Mouse (Mus musculus): ENCODE measurements around the gene Map3k6.

DNA sequence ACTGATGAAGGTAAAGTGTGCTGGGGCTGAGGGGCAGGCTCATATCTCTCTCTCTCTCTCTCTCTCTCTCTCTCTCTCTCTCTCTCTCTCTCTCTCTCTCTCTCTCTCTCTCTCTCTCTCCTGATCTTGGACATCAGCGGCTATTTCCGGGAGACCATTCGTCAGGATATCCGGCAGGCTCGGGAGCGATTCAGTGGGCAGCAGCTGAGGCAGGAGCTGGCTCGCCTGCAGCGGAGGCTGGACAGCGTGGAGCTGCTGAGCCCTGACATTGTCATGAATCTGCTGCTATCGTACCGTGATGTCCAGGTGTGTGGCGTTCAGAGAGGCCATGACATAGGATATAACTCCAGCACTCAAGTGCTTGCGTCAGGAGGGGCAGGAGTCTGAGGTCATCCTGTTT lies 2.9 kb downstream of the Map3k6 start:
- no peak for TF ChIP-seq CTCF (IDR thresholded peaks at IDR 0.05; ENCODE audit: extremely low read depth, insufficient read depth, insufficient read length, insufficient replicate concordance)
- TF ChIP-seq POLR2A (IDR thresholded peaks at IDR 0.05; ENCODE audit: low read depth, low read length), result no peak

Data from spleen, adult 2 months (tissue).